Mouse (Mus musculus): ENCODE data around the gene 3110001I22Rik. TPM values are rescaled to one million over a fixed set of nuclear protein-coding genes. Genes with fewer than 3 reads are reported as not detected.
A peak's percentile ranks its signal among the peaks of the same experiment; 100 is the strongest.

Gene 3110001I22Rik
- polyA plus RNA-seq, 1 experiment from 2014 or later = 3.1 TPM

DNA sequence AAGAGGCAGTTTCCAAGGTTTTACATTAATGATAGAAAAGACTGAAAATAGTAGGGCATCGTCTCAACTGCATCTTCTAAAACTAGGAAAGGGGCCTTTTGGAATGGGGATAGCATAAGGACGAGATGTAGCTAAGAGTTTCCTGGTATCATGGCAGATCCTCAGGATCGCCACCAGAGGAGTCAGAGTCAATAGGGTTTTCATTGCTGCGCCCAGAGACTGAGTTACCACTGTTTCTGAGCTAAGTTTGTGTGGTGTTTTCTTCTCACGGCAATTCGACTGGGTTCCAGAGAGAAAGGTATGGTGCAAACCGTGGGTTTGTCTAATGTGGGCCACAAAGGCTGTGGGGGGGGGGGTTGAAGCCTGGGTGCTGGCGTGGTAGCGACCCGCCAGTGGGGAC is 32.9 kb downstream of the 3110001I22Rik start:
- Histone ChIP-seq H3K27ac (ENCODE audit: low read length) (no peak overlapping the region), H3K27me3 (replicated peaks; ENCODE audit: insufficient read depth, low read length) (no peaks in the 10 kb centered on the region), H3K4me2 (replicated peaks; ENCODE audit: low read depth, low read length) (no peak overlapping the region), H3K36me3 (ENCODE audit: insufficient read depth, low read length) (0 out of 2 replicates have a peak, but pooled peaks cover 6% of the 10 kb centered on the region), H3K4me1 (ENCODE audit: insufficient read depth, low read depth, low read length) (no peaks in the 10 kb centered on the region), H3K4me3 (ENCODE audit: low read depth, low read length) (no peak overlapping the region), H3K9me3 (ENCODE audit: low read length) (no peaks in the 10 kb centered on the region), H3K9ac (replicated peaks; ENCODE audit: low read depth) (no peak overlapping the region)
- 90% methylated on average over 9 of the region's 10 CpGs for WGBS
- TF ChIP-seq CTCF (IDR thresholded peaks at IDR 0.05) (no peak), EP300 (IDR thresholded peaks at IDR 0.05) (no peak)
- DNase-seq (ENCODE audit: low spot score) (no peak), ATAC-seq (no peak)

GRCm38 (mm10) chr16:13714910-13715309 is 43.2 kb downstream of the 3110001I22Rik start:
- Histone ChIP-seq H3K4me3 (ENCODE audit: low read depth, low read length) (no peak overlapping the region), H3K36me3 (ENCODE audit: insufficient read depth, low read length) (no peaks in the 10 kb centered on the region), H3K4me2 (replicated peaks; ENCODE audit: low read depth, low read length) (no peak overlapping the region), H3K4me1 (ENCODE audit: insufficient read depth, low read depth, low read length) (no peaks in the 10 kb centered on the region), H3K9me3 (ENCODE audit: low read length) (no peaks in the 10 kb centered on the region), H3K9ac (replicated peaks; ENCODE audit: low read depth) (no peak overlapping the region), H3K27me3 (replicated peaks; ENCODE audit: insufficient read depth, low read length) (no peaks in the 10 kb centered on the region), H3K27ac (ENCODE audit: low read length) (no peak overlapping the region)
- ATAC-seq = no peak
- TF ChIP-seq EP300 (IDR thresholded peaks at IDR 0.05) (no peak), CTCF (IDR thresholded peaks at IDR 0.05) (no peak)
- 80% methylated on average over 3 of the region's 3 CpGs for WGBS
- no peak for DNase-seq (ENCODE audit: low spot score)

- H3K4me2 ChIP-seq (replicated peaks; ENCODE audit: low read depth, low read length) = no peak overlapping the region
- 54% methylated on average over 2 of the region's 2 CpGs for WGBS
- DNase-seq (ENCODE audit: low spot score) = peak; percentile 26
- H3K36me3 ChIP-seq (ENCODE audit: insufficient read depth, low read length) = no peaks in the 10 kb centered on the region
- no peaks in the 10 kb centered on the region for H3K4me1 ChIP-seq (ENCODE audit: insufficient read depth, low read depth, low read length)
- TF ChIP-seq CTCF (IDR thresholded peaks at IDR 0.05) = no peak
- no peak for TF ChIP-seq EP300 (IDR thresholded peaks at IDR 0.05)
- no peak overlapping the region for H3K4me3 ChIP-seq (ENCODE audit: low read depth, low read length)
- H3K9me3 ChIP-seq (ENCODE audit: low read length) = no peaks in the 10 kb centered on the region
- no peak for ATAC-seq
- H3K27me3 ChIP-seq (replicated peaks; ENCODE audit: insufficient read depth, low read length) = no peaks in the 10 kb centered on the region
- H3K27ac ChIP-seq (ENCODE audit: low read length) = no peak overlapping the region
- no peak overlapping the region for H3K9ac ChIP-seq (replicated peaks; ENCODE audit: low read depth)
Observed at GRCm38 (mm10) chr16:13716821-13717553, 45.3 kb downstream of the 3110001I22Rik start.

DNA sequence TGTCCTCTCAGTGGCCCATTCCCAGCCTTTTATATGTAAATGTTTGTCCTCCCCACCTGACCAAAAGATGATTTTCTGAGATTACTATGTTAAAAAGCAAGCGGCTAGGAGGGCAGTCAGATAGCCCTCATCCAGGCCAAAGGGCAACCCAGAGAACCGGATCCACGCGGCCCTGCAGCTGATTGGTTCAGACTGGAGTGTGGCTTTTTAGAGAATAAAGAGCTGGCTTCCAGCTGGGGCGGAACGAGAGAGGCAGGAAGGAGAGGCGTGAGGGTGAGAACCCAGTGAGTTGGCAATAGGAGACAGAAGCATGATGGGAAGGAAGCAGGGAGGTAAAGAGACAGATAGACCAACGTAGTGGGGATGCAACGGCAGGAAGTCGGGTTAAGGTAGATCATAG is 51.2 kb downstream of the 3110001I22Rik start:
- TF ChIP-seq EP300 (IDR thresholded peaks at IDR 0.05) = no peak
- TF ChIP-seq CTCF (IDR thresholded peaks at IDR 0.05) = no peak
- Histone ChIP-seq H3K27ac (ENCODE audit: low read length) (no peak overlapping the region), H3K27me3 (replicated peaks; ENCODE audit: insufficient read depth, low read length) (no peaks in the 10 kb centered on the region), H3K4me2 (replicated peaks; ENCODE audit: low read depth, low read length) (no peak overlapping the region), H3K9me3 (ENCODE audit: low read length) (no peaks in the 10 kb centered on the region), H3K4me1 (ENCODE audit: insufficient read depth, low read depth, low read length) (no peaks in the 10 kb centered on the region), H3K4me3 (ENCODE audit: low read depth, low read length) (no peak overlapping the region), H3K36me3 (ENCODE audit: insufficient read depth, low read length) (no peaks in the 10 kb centered on the region), H3K9ac (replicated peaks; ENCODE audit: low read depth) (no peak overlapping the region)
- DNase-seq (ENCODE audit: low spot score) (no peak), ATAC-seq (no peak)
- WGBS = 36% methylated on average over 10 of the region's 10 CpGs

GRCm38 (mm10) chr16:13727811-13728335 is 56.1 kb downstream of the 3110001I22Rik start:
- Histone ChIP-seq H3K9me3 (ENCODE audit: low read length) (no peaks in the 10 kb centered on the region), H3K27me3 (replicated peaks; ENCODE audit: insufficient read depth, low read length) (no peaks in the 10 kb centered on the region), H3K4me1 (ENCODE audit: insufficient read depth, low read depth, low read length) (no peaks in the 10 kb centered on the region), H3K36me3 (ENCODE audit: insufficient read depth, low read length) (no peaks in the 10 kb centered on the region), H3K4me2 (replicated peaks; ENCODE audit: low read depth, low read length) (no peak overlapping the region), H3K4me3 (ENCODE audit: low read depth, low read length) (no peak overlapping the region), H3K27ac (ENCODE audit: low read length) (no peak overlapping the region), H3K9ac (replicated peaks; ENCODE audit: low read depth) (no peak overlapping the region)
- DNase-seq (ENCODE audit: low spot score) = no peak
- TF ChIP-seq CTCF (IDR thresholded peaks at IDR 0.05) (no peak), EP300 (IDR thresholded peaks at IDR 0.05) (no peak)
- no peak for ATAC-seq
- 75% methylated on average over 5 of the region's 5 CpGs for WGBS

Other genes starting within 250 kb of the 3110001I22Rik start
- 25.0 and 28.5 TPM in 2 replicates for gene Parn, start 3.8 kb upstream of the 3110001I22Rik start, polyA plus RNA-seq (2015; fragmentation: Nextera tagmentation; extraction: Ambion mirVana)
- 33.3 and 33.4 TPM in 2 replicates for gene Bfar, start 71 bp upstream of the 3110001I22Rik start, polyA plus RNA-seq (2015; fragmentation: Nextera tagmentation; extraction: Ambion mirVana)
- gene Pla2g10, start 59.1 kb downstream of the 3110001I22Rik start, polyA plus RNA-seq (2015; fragmentation: Nextera tagmentation; extraction: Ambion mirVana) = 1.5 and 1.7 TPM in 2 replicates
- 28.1 TPM in 2 replicates for gene Rrn3, start 108.8 kb downstream of the 3110001I22Rik start, polyA plus RNA-seq (2015; fragmentation: Nextera tagmentation; extraction: Ambion mirVana)
- 135 and 141 TPM in 2 replicates for gene Ntan1, start 146.9 kb downstream of the 3110001I22Rik start, polyA plus RNA-seq (2015; fragmentation: Nextera tagmentation; extraction: Ambion mirVana)
- gene Pdxdc1, start 231.2 kb downstream of the 3110001I22Rik start, polyA plus RNA-seq (2015; fragmentation: Nextera tagmentation; extraction: Ambion mirVana) = 57.0 and 59.0 TPM in 2 replicates
- 8.0 and 11.9 TPM in 2 replicates for gene Mpv17l, start 231.2 kb downstream of the 3110001I22Rik start, polyA plus RNA-seq (2015; fragmentation: Nextera tagmentation; extraction: Ambion mirVana)